Mouse (Mus musculus) hindbrain, embryonic 12.5 days (tissue): ENCODE results near the gene Slc26a11. TPM values are rescaled to one million over a fixed set of nuclear protein-coding genes. Genes with fewer than 3 reads are reported as not detected.

ENCODE experiments used
- ATAC-seq: fragments of 200-750 bp; cut with Nextera tagmentation; 2 replicates; pipeline ENCODE4 v1.8.0; 2017; ENCODE audit warnings: moderate TSS enrichment; ENCODE audit not compliant: low FRiP score
- H3K27ac ChIP-seq: fragments of 300-500 bp; sonication (generic); 2 replicates; pipeline ENCODE4 v1.5.1; 2016; ENCODE audit warnings: mild to moderate bottlenecking
- H3K27me3 ChIP-seq: fragments of 300-500 bp; sonication (generic); 2 replicates; pipeline ENCODE4 v1.6.1; 2016; ENCODE audit warnings: mild to moderate bottlenecking
- H3K36me3 ChIP-seq: fragments of 300-500 bp; sonication (generic); 2 replicates; pipeline ENCODE4 v1.6.1; 2016; ENCODE audit warnings: mild to moderate bottlenecking
- H3K4me1 ChIP-seq: fragments of 300-500 bp; sonication (generic); 2 replicates; pipeline ENCODE4 v1.6.1; 2016
- H3K4me2 ChIP-seq: fragments of 300-500 bp; sonication (generic); replicated peaks from 2 replicates; pipeline ENCODE4 v1.6.1; 2016; ENCODE audit warnings: mild to moderate bottlenecking
- H3K4me3 ChIP-seq: fragments of 300-500 bp; sonication (generic); 2 replicates; pipeline ENCODE4 v1.5.1; 2016; ENCODE audit warnings: mild to moderate bottlenecking
- H3K9ac ChIP-seq: fragments of 300-500 bp; sonication (generic); 2 replicates; pipeline ENCODE4 v1.6.1; 2016; ENCODE audit warnings: mild to moderate bottlenecking, moderate library complexity
- H3K9me3 ChIP-seq: fragments of 300-500 bp; sonication (generic); replicated peaks from 2 replicates; pipeline ENCODE4 v1.6.1; 2016; ENCODE audit warnings: mild to moderate bottlenecking
- WGBS: fragments of 180-500 bp; shearing (Covaris S2); methylation state at CpG from one replicate; pipeline ENCODE4 v1.1.7; 2016; 5-methylcytosine and 5-hydroxymethylcytosine counted together
- microRNA counts: library from miRNA; unstranded; fragments of <30 nt; microRNA quantifications from one replicate; lab custom pipeline; 2017
- microRNA-seq: library from miRNA; unstranded; fragments of <30 nt; microRNA quantifications from one replicate; pipeline ENCODE4, GENCODE M21; 2017
- polyA plus RNA-seq: library from polyadenylated mRNA; unstranded; fragments of >200 nt; fragmentation: Nextera tagmentation; extraction: Ambion mirVana; gene quantifications from 2 replicates; pipeline ENCODE4 v1.2.1, GENCODE M21; 2016

Gene Slc26a11
- polyA plus RNA-seq, 1 experiment from 2014 or later = 6.0 TPM

DNA sequence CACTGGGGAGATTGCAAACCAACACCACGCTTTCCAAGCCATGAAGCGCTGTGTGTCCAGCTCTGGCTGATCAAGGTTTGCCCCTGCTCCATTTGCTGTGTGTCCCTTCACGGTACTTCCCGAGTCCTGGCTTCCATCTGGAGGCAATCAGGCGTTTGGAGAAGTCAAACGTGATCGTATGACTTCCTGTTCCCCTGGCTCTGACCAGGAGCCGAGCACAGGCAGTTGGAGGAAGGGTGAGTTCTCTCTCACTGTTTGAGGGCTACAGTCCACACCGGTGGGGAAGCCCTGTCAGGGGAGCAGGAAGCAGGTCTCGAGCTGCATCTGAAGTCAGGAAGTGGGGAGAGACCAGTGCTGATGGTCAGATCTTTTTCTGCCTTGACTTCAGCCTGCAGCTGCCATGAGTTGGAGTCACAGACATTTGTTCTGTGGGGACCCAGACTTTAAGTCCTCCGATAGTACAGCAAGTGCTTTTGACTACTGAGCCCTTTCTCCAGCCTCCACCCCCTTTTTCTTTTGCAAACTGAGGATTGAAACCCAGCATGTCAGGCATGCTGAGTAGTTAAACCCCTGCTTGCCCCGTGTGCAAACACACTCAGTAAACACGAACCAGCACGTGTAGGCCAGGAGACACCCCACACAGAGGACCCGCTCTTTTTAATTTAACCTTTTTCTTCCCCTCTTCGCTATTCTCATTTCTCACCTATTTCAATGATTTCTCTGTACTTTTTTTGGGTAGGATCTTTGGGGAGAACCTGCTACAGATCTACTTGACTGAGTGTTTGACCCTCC is 64.2 kb downstream of the Slc26a11 start:
- Histone ChIP-seq H3K4me1 (peaks cover 6% of the 10 kb centered on the region; the same call in 1 of the 2 replicates), H3K9ac (no peak overlapping the region), H3K27me3 (no peaks in the 10 kb centered on the region), H3K4me2 (no peak overlapping the region), H3K9me3 (no peaks in the 10 kb centered on the region), H3K36me3 (no peaks in the 10 kb centered on the region), H3K4me3 (no peak overlapping the region), H3K27ac (no peak overlapping the region)
- WGBS = 54% methylated on average over 16 of the region's 16 CpGs
- ATAC-seq = no peak

DNA sequence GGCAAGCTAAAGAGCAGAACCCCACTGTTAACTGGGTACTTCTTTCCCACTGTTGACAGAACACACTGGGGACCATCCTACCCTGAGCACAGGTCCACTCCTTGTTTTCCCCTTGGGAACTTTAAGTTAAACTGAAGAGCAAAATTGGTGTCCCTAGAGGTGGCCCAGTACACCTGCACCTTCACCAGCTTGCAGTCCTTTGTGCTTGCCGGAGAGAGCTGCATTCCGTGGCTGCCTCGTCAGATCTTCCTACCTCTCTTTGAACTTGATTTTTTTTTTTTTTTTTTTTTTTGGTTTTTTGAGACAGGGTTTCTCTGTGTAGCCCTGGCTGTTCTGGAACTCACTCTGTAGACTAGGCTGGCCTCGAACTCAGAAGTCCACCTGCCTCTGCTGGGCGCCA is 65.1 kb downstream of the Slc26a11 start:
- Histone ChIP-seq H3K27ac (no peak overlapping the region), H3K36me3 (no peaks in the 10 kb centered on the region), H3K9me3 (no peaks in the 10 kb centered on the region), H3K9ac (no peak overlapping the region), H3K4me2 (no peak overlapping the region), H3K4me3 (no peak overlapping the region), H3K27me3 (no peaks in the 10 kb centered on the region), H3K4me1 (peaks cover 6% of the 10 kb centered on the region; the same call in 1 of the 2 replicates)
- ATAC-seq = no peak
- WGBS = 77% methylated on average over 5 of the region's 5 CpGs

DNA sequence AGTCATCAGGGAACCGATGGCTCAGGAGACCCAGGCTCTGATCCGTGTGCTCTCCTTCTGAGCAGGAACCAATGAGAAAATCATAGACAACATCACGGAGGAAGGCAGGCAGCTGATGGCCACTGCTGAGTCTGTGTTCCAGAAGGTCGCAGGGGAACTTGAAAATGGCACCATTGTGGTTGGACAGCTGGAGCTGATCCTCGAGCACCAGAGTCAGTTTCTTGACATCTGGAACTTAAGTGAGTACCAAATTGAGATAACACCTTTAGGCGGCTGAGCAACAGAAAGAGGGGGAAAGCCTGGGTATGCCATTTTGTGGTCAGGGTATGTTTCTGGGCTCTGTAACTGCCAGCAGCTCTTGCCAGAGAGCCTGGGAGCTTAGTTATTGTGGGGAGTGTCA is 72.1 kb downstream of the Slc26a11 start:
- Histone ChIP-seq H3K4me1 (peaks cover 8% of the 10 kb centered on the region), H3K27ac (no peak overlapping the region), H3K9me3 (no peaks in the 10 kb centered on the region), H3K9ac (no peak overlapping the region), H3K27me3 (no peaks in the 10 kb centered on the region; the same call in 1 of the 2 replicates), H3K4me3 (no peak overlapping the region), H3K4me2 (no peak overlapping the region), H3K36me3 (no peaks in the 10 kb centered on the region)
- WGBS = 82% methylated on average over 6 of the region's 6 CpGs
- no peak for ATAC-seq

DNA sequence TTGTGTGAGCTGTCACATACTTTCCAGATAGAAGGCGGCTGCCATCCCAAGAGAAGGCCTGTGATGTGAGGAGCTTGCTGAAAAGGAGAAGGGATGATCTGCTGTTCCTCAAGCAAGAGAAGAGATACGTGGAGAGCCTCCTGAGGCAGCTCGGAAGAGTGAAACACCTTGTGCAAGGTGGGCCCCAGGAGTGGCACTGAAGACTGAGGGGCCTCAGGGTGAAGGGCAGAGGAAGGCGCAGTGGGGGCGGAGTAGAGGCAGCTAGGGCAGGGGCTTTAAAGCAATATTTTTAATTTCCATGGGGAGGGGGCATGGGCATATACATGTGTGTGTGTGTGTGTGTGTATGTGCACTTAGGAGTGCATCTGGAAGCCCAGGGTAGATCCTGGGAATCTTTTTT is 72.6 kb downstream of the Slc26a11 start:
- 88% methylated on average over 5 of the region's 5 CpGs for WGBS
- H3K27me3 ChIP-seq = no peaks in the 10 kb centered on the region; the same call in 1 of the 2 replicates
- H3K4me1 ChIP-seq = peaks cover 8% of the 10 kb centered on the region
- H3K4me3 ChIP-seq = no peak overlapping the region
- no peak overlapping the region for H3K9ac ChIP-seq
- no peaks in the 10 kb centered on the region for H3K9me3 ChIP-seq
- H3K36me3 ChIP-seq = no peaks in the 10 kb centered on the region
- no peak overlapping the region for H3K27ac ChIP-seq
- no peak for ATAC-seq
- H3K4me2 ChIP-seq = peak overlapping the region; percentile 59

DNA sequence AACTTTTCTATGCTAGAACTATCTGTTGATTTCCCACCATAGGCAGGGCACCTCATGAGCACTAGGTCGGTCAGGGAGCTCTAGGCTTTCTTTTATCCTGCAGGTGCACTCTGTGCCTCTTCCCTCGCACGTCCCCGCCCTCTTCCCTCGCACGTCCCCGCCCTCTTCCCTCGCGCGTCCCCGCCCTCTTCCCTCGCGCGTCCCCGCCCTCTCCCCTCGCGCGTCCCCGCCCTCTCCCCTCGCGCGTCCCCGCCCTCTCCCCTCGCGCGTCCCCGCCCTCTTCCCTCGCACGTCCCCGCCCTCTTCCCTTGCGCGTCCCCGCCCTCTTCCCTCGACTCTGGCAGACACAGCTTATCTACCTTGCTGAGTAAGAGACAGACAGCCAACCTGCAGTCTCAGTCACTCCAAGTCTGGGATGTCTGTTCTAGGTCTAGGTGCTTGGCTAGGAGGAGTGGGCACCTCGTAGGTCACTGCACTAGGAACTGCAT is 73.3 kb downstream of the Slc26a11 start:
- 3% methylated on average over 19 of the region's 35 CpGs for WGBS
- Histone ChIP-seq H3K9me3 (no peaks in the 10 kb centered on the region), H3K4me1 (peaks cover 8% of the 10 kb centered on the region), H3K27me3 (no peaks in the 10 kb centered on the region; the same call in 1 of the 2 replicates), H3K9ac (peak overlapping the region; percentile 28; the same call in 1 of the 2 replicates), H3K4me2 (peak overlapping the region; percentile 59), H3K4me3 (peak overlapping the region; percentile 30), H3K36me3 (no peaks in the 10 kb centered on the region), H3K27ac (no peak overlapping the region)
- no peak for ATAC-seq

MicroRNAs encoded within 50 kb of the gene (microRNA counts, 519-probe panel; counts per million panel counts)
- 470 counts per million, percentile 58 among the panel's probes with 10 or more counts for microRNA mmu-miR-1932 (lab: Ali Mortazavi, UCI)

Small RNA genes lying within 50 kb of the gene (microRNA-seq; reads per million reads assigned to microRNA genes)
- gene Mir1932 = not detected

Other genes with a start within 250 kb of the Slc26a11 start
- gene Tbc1d16, start 127.1 kb upstream of the Slc26a11 start, polyA plus RNA-seq = 34.7 and 36.7 TPM in 2 replicates
- 19.1 and 20.5 TPM in 2 replicates for gene Ccdc40, start 127.0 kb upstream of the Slc26a11 start, polyA plus RNA-seq
- 49.3 and 52.4 TPM in 2 replicates for gene Gaa, start 87.7 kb upstream of the Slc26a11 start, polyA plus RNA-seq
- gene Eif4a3, start 55.5 kb upstream of the Slc26a11 start, polyA plus RNA-seq = 291 and 294 TPM in 2 replicates
- 0.07 and 0.27 TPM in 2 replicates for gene Card14, start 47.8 kb upstream of the Slc26a11 start, polyA plus RNA-seq
- 4.4 and 4.6 TPM in 2 replicates for gene Sgsh, start within 50 bp of the Slc26a11 start, polyA plus RNA-seq
- gene Rnf213, start 37.5 kb downstream of the Slc26a11 start, polyA plus RNA-seq = 1.5 and 2.3 TPM in 2 replicates
- gene Endov, start 135.8 kb downstream of the Slc26a11 start, polyA plus RNA-seq = 22.2 and 24.9 TPM in 2 replicates
- gene Nptx1, start 192.2 kb downstream of the Slc26a11 start, polyA plus RNA-seq = 14.8 and 15.2 TPM in 2 replicates
- gene Rptor, start 247.3 kb downstream of the Slc26a11 start, polyA plus RNA-seq = 17.4 and 18.3 TPM in 2 replicates